Mouse (Mus musculus) CH12.LX (cell line): ENCODE measurements around the gene Calr. TPM values are rescaled to one million over a fixed set of nuclear protein-coding genes. Genes with fewer than 3 reads are reported as not detected.

Source experiments
- DNase-seq: peaks from one replicate; pipeline ENCODE4 v3.0.0-alpha.2; 2013; ENCODE audit errors: extremely low read depth
- H3K27ac ChIP-seq: 2 replicates; pipeline ENCODE4 v1.5.1; 2012; ENCODE audit warnings: low read depth, mild to moderate bottlenecking, control low read depth, moderate library complexity; ENCODE audit not compliant: insufficient read depth
- H3K27me3 ChIP-seq: replicated peaks from 2 replicates; pipeline ENCODE3; 2012; ENCODE audit warnings: inconsistent platforms
- H3K36me3 ChIP-seq, 2 experiments: replicated peaks in 1 of 2; 2 replicates each; pipeline versions ENCODE3 to v1.6.1; 2012; ENCODE audit warnings: inconsistent platforms in 1 of 2, low read length in 1 of 2, mild to moderate bottlenecking in 1 of 2, mixed read lengths in 1 of 2, moderate library complexity in 1 of 2; ENCODE audit not compliant: control insufficient read depth in 1 of 2, insufficient read depth in 1 of 2
- H3K4me1 ChIP-seq, 2 experiments: 2 replicates each; pipeline ENCODE4 v1.6.1; 2012; ENCODE audit warnings: inconsistent platforms in 1 of 2, moderate library complexity in 1 of 2; ENCODE audit not compliant: insufficient read depth in 2 of 2, control insufficient read depth in 1 of 2
- H3K4me2 ChIP-seq: 2 replicates; pipeline ENCODE4 v1.6.1; 2012; ENCODE audit warnings: low read depth, mild to moderate bottlenecking, control low read depth; ENCODE audit not compliant: poor library complexity, insufficient read depth, severe bottlenecking
- H3K4me3 ChIP-seq, 3 experiments: fragments of 150-350 bp in 1 of 3; sonication (generic) in 1 of 3; replicated peaks in 1 of 3; 2 replicates each; pipeline versions ENCODE3 to v1.5.1; 2011 to 2012; ENCODE audit warnings: low read depth in 2 of 3, low read length in 2 of 3, mild to moderate bottlenecking in 2 of 3, moderate library complexity in 2 of 3, control low read depth in 1 of 3, improper control_type of control experiment in 1 of 3, inconsistent platforms in 1 of 3, mixed read lengths in 1 of 3; ENCODE audit not compliant: poor library complexity in 1 of 3
- H3K79me2 ChIP-seq: replicated peaks from 2 replicates; pipeline ENCODE4 v1.6.1; 2012; ENCODE audit warnings: mild to moderate bottlenecking, moderate library complexity; ENCODE audit not compliant: control insufficient read depth, poor library complexity, insufficient read depth, severe bottlenecking; ENCODE audit errors: extremely low read depth
- H3K9ac ChIP-seq: 2 replicates; pipeline ENCODE4 v1.6.1; 2012; ENCODE audit warnings: low read depth, mild to moderate bottlenecking, control low read depth, moderate library complexity; ENCODE audit not compliant: insufficient read depth
- H3K9me3 ChIP-seq: replicated peaks from 2 replicates; pipeline ENCODE3; 2012; ENCODE audit warnings: low read length, inconsistent platforms, mixed read lengths
- BHLHE40 ChIP-seq: IDR thresholded peaks from 2 replicates; pipeline ENCODE4 v1.6.1; 2011; ENCODE audit warnings: mild to moderate bottlenecking, low read depth, low read length, improper control_type of control experiment
- CTCF ChIP-seq, 2 experiments: IDR thresholded peaks in 1 of 2; conservative IDR thresholded peaks in 1 of 2; 2 replicates each; pipeline ENCODE4 v1.5.1; 2011 to 2012; ENCODE audit warnings: low read depth in 2 of 2, low read length in 2 of 2, improper control_type of control experiment in 1 of 2, inconsistent platforms in 1 of 2, mild to moderate bottlenecking in 1 of 2, moderate library complexity in 1 of 2
- ELF1 ChIP-seq: IDR thresholded peaks from 2 replicates; pipeline ENCODE4 v1.6.1; 2014; ENCODE audit warnings: low read depth, mild to moderate bottlenecking, inconsistent platforms, low read length, improper control_type of control experiment
- EP300 ChIP-seq: IDR thresholded peaks from 2 replicates; pipeline ENCODE4 v1.6.1; 2011; ENCODE audit warnings: low read length, improper control_type of control experiment
- ETS1 ChIP-seq: conservative IDR thresholded peaks from 2 replicates; pipeline ENCODE4 v1.6.1; 2012; ENCODE audit warnings: low read depth, mild to moderate bottlenecking, inconsistent platforms, low read length, improper control_type of control experiment, moderate library complexity
- HCFC1 ChIP-seq: IDR thresholded peaks from 2 replicates; pipeline ENCODE4 v1.6.1; 2012; ENCODE audit warnings: low read depth, mild to moderate bottlenecking, inconsistent platforms, low read length, improper control_type of control experiment
- IRF4 ChIP-seq: IDR thresholded peaks from 2 replicates; pipeline ENCODE4 v1.6.1; 2014; ENCODE audit warnings: low read depth, mild to moderate bottlenecking, inconsistent platforms, low read length, improper control_type of control experiment
- JUN ChIP-seq: IDR thresholded peaks from 2 replicates; pipeline ENCODE4 v1.6.1; 2011; ENCODE audit warnings: low read depth, mild to moderate bottlenecking, low read length, improper control_type of control experiment, moderate library complexity; ENCODE audit not compliant: insufficient read depth
- KAT2A ChIP-seq: IDR thresholded peaks from 2 replicates; pipeline ENCODE4 v1.6.1; 2012; ENCODE audit warnings: low read length, improper control_type of control experiment, inconsistent platforms; ENCODE audit not compliant: insufficient replicate concordance
- MAFK ChIP-seq: IDR thresholded peaks from 2 replicates; pipeline ENCODE4 v1.6.1; 2011; ENCODE audit warnings: low read length, improper control_type of control experiment; ENCODE audit not compliant: insufficient replicate concordance
- MAX ChIP-seq: IDR thresholded peaks from 2 replicates; pipeline ENCODE4 v1.6.1; 2011; ENCODE audit warnings: low read length, improper control_type of control experiment
- MEF2A ChIP-seq: IDR thresholded peaks from 2 replicates; pipeline ENCODE4 v1.6.1; 2014; ENCODE audit warnings: low read depth, mild to moderate bottlenecking, inconsistent platforms, low read length, improper control_type of control experiment, borderline replicate concordance
- MXI1 ChIP-seq: IDR thresholded peaks from 2 replicates; pipeline ENCODE4 v1.6.1; 2011; ENCODE audit warnings: mild to moderate bottlenecking, low read depth, low read length, improper control_type of control experiment
- MYC ChIP-seq: IDR thresholded peaks from 2 replicates; pipeline ENCODE4 v1.6.1; 2011; ENCODE audit warnings: low read depth, mild to moderate bottlenecking, improper control_type of control experiment, low read length
- NRF1 ChIP-seq: IDR thresholded peaks from 2 replicates; pipeline ENCODE4 v1.6.1; 2014; ENCODE audit warnings: low read depth, mild to moderate bottlenecking, inconsistent platforms, low read length, improper control_type of control experiment, moderate library complexity
- PAX5 ChIP-seq: IDR thresholded peaks from 2 replicates; pipeline ENCODE4 v1.6.1; 2012; ENCODE audit warnings: low read length, inconsistent platforms, mixed read lengths
- POLR2A ChIP-seq: IDR thresholded peaks from 2 replicates; pipeline ENCODE4 v1.6.1; 2011; ENCODE audit warnings: low read depth, mild to moderate bottlenecking, improper control_type of control experiment, low read length
- RAD21 ChIP-seq: IDR thresholded peaks from 2 replicates; pipeline ENCODE4 v1.6.1; 2011; ENCODE audit warnings: low read depth, mild to moderate bottlenecking, low read length, improper control_type of control experiment, moderate library complexity
- SIN3A ChIP-seq: IDR thresholded peaks from 2 replicates; pipeline ENCODE4 v1.6.1; 2012; ENCODE audit warnings: low read length, improper control_type of control experiment, inconsistent platforms
- SMC3 ChIP-seq: IDR thresholded peaks from 2 replicates; pipeline ENCODE4 v1.6.1; 2011; ENCODE audit warnings: low read depth, low read length, improper control_type of control experiment
- UBTF ChIP-seq: IDR thresholded peaks from 2 replicates; pipeline ENCODE4 v1.6.1; 2012; ENCODE audit warnings: low read depth, mild to moderate bottlenecking, inconsistent platforms, low read length, improper control_type of control experiment, moderate library complexity
- USF1 ChIP-seq: IDR thresholded peaks from 2 replicates; pipeline ENCODE4 v1.6.1; 2014; ENCODE audit warnings: low read depth, mild to moderate bottlenecking, inconsistent platforms, low read length, improper control_type of control experiment
- USF2 ChIP-seq: conservative IDR thresholded peaks from 2 replicates; pipeline ENCODE4 v1.6.1; 2011; ENCODE audit warnings: low read depth, low read length, improper control_type of control experiment
- ZC3H11A ChIP-seq: IDR thresholded peaks from 2 replicates; pipeline ENCODE4 v1.6.1; 2012; ENCODE audit warnings: low read depth, mild to moderate bottlenecking, inconsistent platforms, low read length, improper control_type of control experiment
- ZKSCAN1 ChIP-seq: IDR thresholded peaks from 2 replicates; pipeline ENCODE4 v1.6.1; 2012; ENCODE audit warnings: low read depth, inconsistent platforms, low read length, improper control_type of control experiment, borderline replicate concordance
- ZMIZ1 ChIP-seq: IDR thresholded peaks from 2 replicates; pipeline ENCODE4 v1.6.1; 2012; ENCODE audit warnings: low read depth, mild to moderate bottlenecking, inconsistent platforms, low read length, improper control_type of control experiment
- ZNF384 ChIP-seq: IDR thresholded peaks from 2 replicates; pipeline ENCODE4 v1.6.1; 2012; ENCODE audit warnings: low read depth, low read length, improper control_type of control experiment, inconsistent platforms
- dilution Hi-C: fragments of 300-500 bp; cut with MboI; formaldehyde crosslinking; loops from 2 replicates; pipeline ENCODE4 v1.14.3; 2020; ENCODE audit warnings: low sequenced_read_pairs; ENCODE audit not compliant: extremely low pct_unique_long_range_greater_than_20kb, extremely low pct_ligation_motif_present
- in situ Hi-C: fragments of 300-500 bp; cut with MboI; formaldehyde crosslinking; loops from 3 replicates; pipeline ENCODE4 v1.14.3; 2019; ENCODE audit warnings: low sequenced_read_pairs, low pct_ligation_motif_present, low pct_unique_long_range_greater_than_20kb, mixed read lengths
- polyA plus RNA-seq: library from polyadenylated mRNA; unstranded; fragments of >175 nt; gene quantifications from 2 replicates; pipeline ENCODE4 v1.2.1, GENCODE M21; 2012; ENCODE audit warnings: low read depth; ENCODE audit not compliant: insufficient read length
- total RNA-seq, 2 experiments: library from RNA; depleted of rRNA; stranded (reverse); fragments of 300-350 nt in 1 of 2; fragments of >200 nt in 1 of 2; gene quantifications; 2 replicates each; pipeline ENCODE4 v1.2.3; 2012 to 2014

The Calr gene
- total and polyA plus RNA-seq, 3 experiments, result 395 to 1,181 (median 627) TPM

DNA sequence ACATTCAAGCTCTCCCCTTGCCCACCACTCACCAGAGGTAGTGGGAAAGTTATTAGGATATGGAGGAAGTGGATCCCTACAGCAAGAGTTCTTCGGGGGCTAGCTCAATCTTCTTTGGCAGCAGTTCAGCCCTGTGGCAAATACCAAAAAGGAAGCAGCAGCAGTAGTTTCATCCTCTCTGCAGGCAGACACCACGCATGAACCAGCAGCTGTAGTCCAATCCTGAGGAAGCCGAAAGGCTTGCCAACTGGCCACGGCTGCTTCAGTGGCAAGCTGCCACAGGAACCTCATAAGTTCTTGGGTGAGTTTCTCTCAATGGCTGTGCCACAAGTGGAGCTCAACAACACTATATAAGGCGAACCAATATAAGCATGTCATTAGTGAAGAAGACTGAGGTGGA lies 49.2 kb upstream of the Calr start:
- no peak for DNase-seq
- TF ChIP-seq UBTF (no peak), SIN3A (no peak), ELF1 (no peak), MAX (no peak), EP300 (no peak), JUN (no peak), RAD21 (no peak), MEF2A (no peak), NRF1 (no peak), ZMIZ1 (no peak), KAT2A (no peak), ZNF384 (no peak), ZKSCAN1 (no peak), CTCF (conservative IDR thresholded peaks at IDR 0.05 in 1 of 2, IDR thresholded peaks at IDR 0.05 in 1 of 2; ENCODE audit: low read depth in 2 of 2, low read length in 2 of 2) (no peak), MAFK (no peak), BHLHE40 (no peak), MXI1 (no peak), SMC3 (no peak), PAX5 (no peak)
- Histone ChIP-seq H3K4me3 (no peak overlapping the region), H3K4me1 (peaks cover 7 to 18% of the 10 kb centered on the region in 2 experiments; a peak in 3 of 4 replicates), H3K36me3 (peaks cover 0 to 12% of the 10 kb centered on the region in 2 experiments), H3K27me3 (peaks cover 2% of the 10 kb centered on the region), H3K4me2 (no peak overlapping the region), H3K9ac (no peak overlapping the region), H3K27ac (no peak overlapping the region), H3K9me3 (no peaks in the 10 kb centered on the region), H3K79me2 (no peaks in the 10 kb centered on the region)
- dilution Hi-C loops (no loop called here), in situ Hi-C loops (no loop called here)

DNA sequence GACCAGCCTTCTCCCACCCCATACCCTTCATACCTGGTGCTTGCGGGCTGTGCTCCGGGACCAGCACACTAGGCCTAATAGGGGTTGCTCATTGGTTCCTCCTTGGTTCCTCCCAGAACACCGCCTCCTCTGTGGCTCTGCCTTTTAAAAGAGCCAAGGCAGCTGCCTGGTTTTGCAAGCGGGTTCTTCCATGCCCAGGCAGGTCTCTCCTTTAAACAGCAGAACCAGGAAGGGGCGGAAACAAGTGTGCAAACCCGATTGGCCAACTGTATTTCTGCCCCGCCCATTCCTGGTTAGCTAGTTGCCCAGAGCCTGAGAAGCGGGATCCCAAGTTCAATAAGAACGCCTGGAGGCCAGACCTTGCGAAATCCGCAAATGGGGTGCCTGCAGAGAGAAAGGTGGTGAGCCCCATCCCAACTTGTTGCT lies 47.0 kb upstream of the Calr start, which contains the start of gene Gcdh:
Gcdh (minus strand) TSS at position 213 of the 426 bp plus-strand sequence.
- H3K36me3 ChIP-seq, result peaks cover 2 to 27% of the 10 kb centered on the region in 2 experiments
- H3K4me2 ChIP-seq, result peak within 1 kb of the TSS; percentile 94
- in situ Hi-C loops, result no loop called here

More for the DNA sequence above, 47.0 kb upstream of the Calr start, which contains the start of gene Gcdh:
- H3K4me1 ChIP-seq, result peaks cover 7 to 22% of the 10 kb centered on the region in 2 experiments; a peak in 3 of 4 replicates
- dilution Hi-C loops, result no loop called here
- H3K27me3 ChIP-seq, result no peaks in the 10 kb centered on the region
- H3K4me3 ChIP-seq, result peak within 1 kb of the TSS; percentile 74 to 86 (median 74)
- no peaks in the 10 kb centered on the region for H3K9me3 ChIP-seq
- H3K9ac ChIP-seq, result peak within 1 kb of the TSS; percentile 82
- DNase-seq, result peak; percentile 98
- H3K79me2 ChIP-seq, result no peaks in the 10 kb centered on the region
- TF ChIP-seq BHLHE40 (peak; percentile 29; the same call in 1 of the 2 replicates), HCFC1 (peak; percentile 75), MAFK (no peak), IRF4 (peak; percentile 6; the same call in 1 of the 2 replicates), MYC (no peak), UBTF (peak; percentile 44; the same call in 1 of the 2 replicates), ZMIZ1 (no peak), POLR2A (peak; percentile 80), ELF1 (peak; percentile 96), SIN3A (peak; percentile 99), USF1 (no peak), USF2 (no peak), ZC3H11A (peak; percentile 7; the same call in 1 of the 2 replicates), ETS1 (no peak), PAX5 (no peak), MAX (peak; percentile 60; the same call in 1 of the 2 replicates)
- no peak within 1 kb of the TSS for H3K27ac ChIP-seq
